Mouse (Mus musculus) midbrain, postnatal 0 days (tissue): ENCODE measurements at regions not wholly inside any gene's neighbourhood (a gene's known extent, or its start where the extent isn't known, plus 50 kb on each side); places are given as distances from the start of the nearest gene placed in this dataset. TPM values are rescaled to one million over a fixed set of nuclear protein-coding genes. Genes with fewer than 3 reads are reported as not detected.

Source experiments
- ATAC-seq: fragments of 200-750 bp; cut with Nextera tagmentation; 2 replicates; pipeline ENCODE4 v1.8.0; 2017; ENCODE audit warnings: moderate number of reproducible peaks, mild to moderate bottlenecking, moderate TSS enrichment, moderate library complexity; ENCODE audit not compliant: low FRiP score
- DNase-seq: peaks from one replicate; pipeline ENCODE4 v3.0.0-alpha.2; 2015; ENCODE audit warnings: low spot score
- H3K27ac ChIP-seq: fragments of 300-500 bp; sonication (generic); 2 replicates; pipeline ENCODE4 v1.5.1; 2014; ENCODE audit warnings: low read depth, mild to moderate bottlenecking, low read length, mixed read lengths
- H3K27me3 ChIP-seq: fragments of 300-500 bp; sonication (generic); 2 replicates; pipeline ENCODE4 v1.6.1; 2014; ENCODE audit warnings: low read length, control low read depth, mixed read lengths; ENCODE audit not compliant: insufficient read depth
- H3K36me3 ChIP-seq: fragments of 300-500 bp; sonication (generic); 2 replicates; pipeline ENCODE4 v1.6.1; 2014; ENCODE audit warnings: low read length, control low read depth, mixed read lengths; ENCODE audit not compliant: insufficient read depth
- H3K4me1 ChIP-seq: fragments of 300-500 bp; sonication (generic); 2 replicates; pipeline ENCODE4 v1.6.1; 2014; ENCODE audit warnings: mild to moderate bottlenecking, control low read depth, antibody characterized with exemption, low read length, mixed read lengths; ENCODE audit not compliant: insufficient read depth
- H3K4me2 ChIP-seq: fragments of 300-500 bp; sonication (generic); 2 replicates; pipeline ENCODE4 v1.6.1; 2014; ENCODE audit warnings: low read depth, mild to moderate bottlenecking, low read length, mixed read lengths; ENCODE audit not compliant: poor library complexity, severe bottlenecking
- H3K4me3 ChIP-seq: fragments of 300-500 bp; sonication (generic); 2 replicates; pipeline ENCODE4 v1.5.1; 2014; ENCODE audit warnings: low read depth, mild to moderate bottlenecking, low read length, moderate library complexity
- H3K9ac ChIP-seq: fragments of 300-500 bp; sonication (generic); replicated peaks from 2 replicates; pipeline ENCODE4 v1.6.1; 2014; ENCODE audit warnings: mild to moderate bottlenecking, low read length, moderate library complexity, mixed read lengths; ENCODE audit not compliant: poor library complexity, severe bottlenecking
- H3K9me3 ChIP-seq: fragments of 300-500 bp; sonication (generic); 2 replicates; pipeline ENCODE4 v1.6.1; 2016; ENCODE audit warnings: low read length, control low read depth
- CTCF ChIP-seq: IDR thresholded peaks from 2 replicates; pipeline ENCODE4 v1.5.1; 2016; ENCODE audit warnings: antibody characterized with exemption, mild to moderate bottlenecking
- WGBS: fragments of 180-500 bp; shearing (Covaris S2); extraction: QIAGEN DNeasy Blood & Tissue Kit; methylation state at CpG from one replicate; pipeline ENCODE4 v1.1.7; 2014; 5-methylcytosine and 5-hydroxymethylcytosine counted together
- microRNA-seq: library from miRNA; unstranded; fragments of <30 nt; microRNA quantifications from one replicate; pipeline ENCODE4, GENCODE M21; 2016; ENCODE audit warnings: borderline number of aligned reads

GRCm38 (mm10) chr19:35282775-35283447, 360.8 kb downstream of the Kif20b start:
- Histone ChIP-seq H3K36me3 (no peaks in the 10 kb centered on the region), H3K27me3 (no peaks in the 10 kb centered on the region), H3K9me3 (no peaks in the 10 kb centered on the region), H3K4me1 (no peaks in the 10 kb centered on the region), H3K9ac (no peak overlapping the region), H3K4me3 (no peak overlapping the region), H3K27ac (no peak overlapping the region), H3K4me2 (no peak overlapping the region)
- ATAC-seq (no peak), DNase-seq (peak; percentile 38)
- no peak for TF ChIP-seq CTCF
- 61% methylated on average over 4 of the region's 4 CpGs for WGBS

- H3K36me3 ChIP-seq = no peaks in the 10 kb centered on the region
- H3K9ac ChIP-seq = no peak overlapping the region
- no peak overlapping the region for H3K27ac ChIP-seq
- TF ChIP-seq CTCF = no peak
- no peak overlapping the region for H3K4me3 ChIP-seq
- H3K27me3 ChIP-seq = no peaks in the 10 kb centered on the region
- ATAC-seq (no peak), DNase-seq (no peak)
- 88% methylated on average over 2 of the region's 2 CpGs for WGBS
- H3K9me3 ChIP-seq = no peaks in the 10 kb centered on the region
- H3K4me1 ChIP-seq = no peaks in the 10 kb centered on the region
- H3K4me2 ChIP-seq = no peak overlapping the region
Observed at GRCm38 (mm10) chr19:35298846-35299245, 376.7 kb downstream of the Kif20b start.

GRCm38 (mm10) chr19:35302723-35303270, 380.6 kb downstream of the Kif20b start:
- no peaks in the 10 kb centered on the region for H3K9me3 ChIP-seq
- H3K9ac ChIP-seq = no peak overlapping the region
- H3K4me2 ChIP-seq = no peak overlapping the region
- H3K4me3 ChIP-seq = no peak overlapping the region
- H3K27ac ChIP-seq = no peak overlapping the region
- no peaks in the 10 kb centered on the region for H3K36me3 ChIP-seq
- no peak for DNase-seq
- no peaks in the 10 kb centered on the region for H3K4me1 ChIP-seq
- no peak for ATAC-seq
- H3K27me3 ChIP-seq = no peaks in the 10 kb centered on the region
- TF ChIP-seq CTCF = no peak
- 82% methylated on average over 3 of the region's 3 CpGs for WGBS

Small RNAs in the stretch of these regions (microRNA-seq; reads per million reads assigned to microRNA genes)
- not detected for gene Gm23075
